In the genomic region with DNA sequence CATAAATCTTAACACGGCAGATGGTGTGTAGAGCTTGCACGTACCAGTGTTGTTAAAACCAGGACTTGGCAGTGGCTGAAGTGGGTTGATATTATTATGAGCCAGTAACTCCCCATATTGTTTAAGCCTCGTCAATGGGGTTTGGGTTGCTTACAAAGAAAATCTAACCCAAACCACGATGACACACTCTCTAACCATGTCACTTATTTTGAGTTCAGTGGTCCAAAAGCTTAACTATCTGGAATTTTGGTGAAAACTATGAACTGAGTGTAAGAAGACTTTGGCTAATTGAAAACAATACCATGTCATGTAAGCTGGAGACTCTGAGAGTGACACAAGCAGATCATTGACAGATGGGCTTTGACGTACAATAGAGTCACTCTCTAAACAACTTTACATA, we compare ENCODE assay signal across 18 mouse cellular contexts. TPM values are rescaled to one million over a fixed set of nuclear protein-coding genes. Genes with fewer than 3 reads are reported as not detected.
"Had no signal": no experiment of that assay in that cellular context is flagged by ENCODE, and none has a peak within 500 bp of the region (broad histone marks: within the 10 kb centered on the region; RNA-seq: fewer than 3 reads in every experiment).

No protein-coding gene starts in this region.

- DNase-seq: lung, adult 18-20 months; lung, embryonic 14.5 days; lung, postnatal 10 days; lung, postnatal 4 days; right cerebral cortex, postnatal 25 days; right cerebral cortex, postnatal 4 days; spleen, adult 18-20 months; thymus, adult 18-20 months; thymus, postnatal 14 days; thymus, postnatal 36 days had no signal

- H3K9ac ChIP-seq: lung, embryonic 14.5 days; midbrain, embryonic 12.5 days; midbrain, embryonic 15.5 days; neural tube, embryonic 12.5 days had no signal

- ATAC-seq: midbrain, embryonic 15.5 days had no signal

- H3K27me3 ChIP-seq: midbrain, embryonic 12.5 days; midbrain, embryonic 15.5 days; neural tube, embryonic 12.5 days had no signal

- H3K27ac ChIP-seq: midbrain, embryonic 10.5 days; midbrain, embryonic 12.5 days; midbrain, embryonic 15.5 days; neural tube, embryonic 12.5 days had no signal

- H3K4me1 ChIP-seq: midbrain, embryonic 10.5 days; midbrain, embryonic 12.5 days; midbrain, embryonic 15.5 days; neural tube, embryonic 12.5 days had no signal

- H3K36me3 ChIP-seq: midbrain, embryonic 10.5 days; midbrain, embryonic 12.5 days; midbrain, embryonic 15.5 days; neural tube, embryonic 12.5 days had no signal

- H3K9me3 ChIP-seq: midbrain, embryonic 10.5 days; midbrain, embryonic 12.5 days; midbrain, embryonic 15.5 days; neural tube, embryonic 12.5 days had no signal

- H3K4me2 ChIP-seq: lung, embryonic 14.5 days; midbrain, embryonic 12.5 days; midbrain, embryonic 15.5 days; neural tube, embryonic 12.5 days had no signal

- H3K4me3 ChIP-seq: midbrain, embryonic 10.5 days; midbrain, embryonic 12.5 days; midbrain, embryonic 15.5 days; neural tube, embryonic 12.5 days had no signal

RNA-seq across cellular contexts. Expression of gene Kcne4, which starts 49.4 kb away (rescaled TPM):
- total RNA-seq: megakaryocyte, adult 5-6 weeks; megakaryocyte-erythroid progenitor cell, adult 5-6 weeks; monocyte, adult 5-6 weeks; neutrophil, adult 5-6 weeks had no signal
